Mouse (Mus musculus) lung, postnatal 0 days (tissue): ENCODE measurements around the gene Vill. TPM values are rescaled to one million over a fixed set of nuclear protein-coding genes. Genes with fewer than 3 reads are reported as not detected.

Experiments
- ATAC-seq: fragments of 200-750 bp; cut with Nextera tagmentation; 2 replicates; pipeline ENCODE4 v1.8.0; 2017; ENCODE audit warnings: moderate library complexity
- DNase-seq: peaks from one replicate; pipeline ENCODE4 v3.0.0-alpha.2; 2016; ENCODE audit warnings: low spot score
- H3K27ac ChIP-seq: fragments of 300-500 bp; sonication (generic); 2 replicates; pipeline ENCODE4 v1.5.1; 2014; ENCODE audit warnings: antibody characterized with exemption, mild to moderate bottlenecking, low read length, mixed read lengths
- H3K27me3 ChIP-seq: fragments of 300-500 bp; sonication (generic); replicated peaks from 2 replicates; pipeline ENCODE4 v1.6.1; 2014; ENCODE audit warnings: low read length, mixed read lengths; ENCODE audit not compliant: insufficient read depth
- H3K36me3 ChIP-seq: fragments of 300-500 bp; sonication (generic); 2 replicates; pipeline ENCODE4 v1.6.1; 2014; ENCODE audit warnings: low read length, mixed read lengths; ENCODE audit not compliant: insufficient read depth
- H3K4me1 ChIP-seq: fragments of 300-500 bp; sonication (generic); 2 replicates; pipeline ENCODE4 v1.6.1; 2014; ENCODE audit warnings: antibody characterized with exemption, low read depth, low read length, mixed read lengths; ENCODE audit not compliant: insufficient read depth
- H3K4me2 ChIP-seq: fragments of 300-500 bp; sonication (generic); replicated peaks from 2 replicates; pipeline ENCODE4 v1.6.1; 2014; ENCODE audit warnings: low read depth, mild to moderate bottlenecking, low read length, moderate library complexity, mixed read lengths
- H3K4me3 ChIP-seq: fragments of 300-500 bp; sonication (generic); 2 replicates; pipeline ENCODE4 v1.5.1; 2014; ENCODE audit warnings: low read depth, low read length
- H3K9ac ChIP-seq: fragments of 300-500 bp; sonication (generic); replicated peaks from 2 replicates; pipeline ENCODE4 v1.6.1; 2014; ENCODE audit warnings: low read depth, mild to moderate bottlenecking
- H3K9me3 ChIP-seq: fragments of 300-500 bp; sonication (generic); 2 replicates; pipeline ENCODE4 v1.6.1; 2016; ENCODE audit warnings: low read length, mixed read lengths
- CTCF ChIP-seq: IDR thresholded peaks from 2 replicates; pipeline ENCODE4 v1.5.1; 2016; ENCODE audit warnings: antibody characterized with exemption, mild to moderate bottlenecking
- EP300 ChIP-seq: IDR thresholded peaks from 2 replicates; pipeline ENCODE4 v1.6.1; 2016; ENCODE audit warnings: antibody characterized with exemption, mild to moderate bottlenecking, control low read depth
- WGBS: fragments of 180-500 bp; shearing (Covaris S2); extraction: QIAGEN DNeasy Blood & Tissue Kit; methylation state at CpG from one replicate; pipeline ENCODE4 v1.1.7; 2014; 5-methylcytosine and 5-hydroxymethylcytosine counted together
- polyA plus RNA-seq: library from polyadenylated mRNA; unstranded; fragments of >200 nt; fragmentation: Nextera tagmentation; extraction: Ambion mirVana; gene quantifications from 2 replicates; pipeline ENCODE4 v1.2.1, GENCODE M21; 2015

Vill gene
- polyA plus RNA-seq, 1 experiment from 2014 or later: 16.6 TPM

GRCm38 (mm10) chr9:119040101-119040775 lies 12.3 kb upstream of the Vill start:
- Histone ChIP-seq H3K4me1 (no peaks in the 10 kb centered on the region), H3K27ac (no peak overlapping the region), H3K9me3 (no peaks in the 10 kb centered on the region), H3K4me2 (no peak overlapping the region), H3K36me3 (peaks cover 18% of the 10 kb centered on the region; the same call in 1 of the 2 replicates), H3K27me3 (no peaks in the 10 kb centered on the region), H3K9ac (no peak overlapping the region), H3K4me3 (no peak overlapping the region)
- 85% methylated on average over 15 of the region's 15 CpGs for WGBS
- ATAC-seq: no peak
- no peak for TF ChIP-seq EP300
- no peak for TF ChIP-seq CTCF
- no peak for DNase-seq

DNA sequence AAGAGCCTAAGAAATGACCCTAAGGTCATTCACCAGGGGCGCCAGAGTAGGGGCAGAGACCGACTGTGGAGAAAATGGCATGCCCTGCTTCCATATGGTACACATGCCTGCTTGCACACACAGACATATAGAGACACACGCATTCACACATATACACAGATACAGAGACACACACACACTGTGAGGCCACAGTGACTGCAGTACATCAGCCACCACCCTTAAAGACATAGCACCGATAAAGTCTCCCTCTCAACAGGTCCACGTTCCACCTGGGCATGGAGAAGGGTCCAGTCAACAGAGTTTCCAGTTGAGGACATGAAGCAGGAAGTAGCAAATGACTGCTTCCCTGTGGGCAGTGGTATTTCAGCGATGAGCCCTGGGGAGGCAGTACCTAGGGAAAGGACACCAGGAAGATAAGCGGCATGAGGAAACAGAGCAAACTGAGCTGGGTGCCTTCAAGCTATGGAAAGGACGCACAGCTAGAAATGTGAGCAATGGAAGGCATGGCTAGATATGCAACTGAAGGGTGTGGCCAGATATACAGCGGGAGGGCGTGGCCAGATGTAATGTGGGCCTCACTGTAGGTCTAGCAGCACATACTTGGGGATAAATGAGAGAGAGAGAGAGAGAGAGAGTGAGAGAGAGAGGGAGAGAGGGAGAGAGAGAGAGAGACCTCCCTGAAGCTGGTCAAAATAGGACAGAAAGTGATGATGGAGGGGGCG lies 4.2 kb upstream of the Vill start:
- no peak overlapping the region for H3K4me3 ChIP-seq
- no peak overlapping the region for H3K9ac ChIP-seq
- no peaks in the 10 kb centered on the region for H3K27me3 ChIP-seq
- no peak overlapping the region for H3K4me2 ChIP-seq
- DNase-seq (no peak), ATAC-seq (no peak)
- H3K36me3 ChIP-seq: no peaks in the 10 kb centered on the region
- TF ChIP-seq EP300: no peak
- no peak for TF ChIP-seq CTCF
- H3K27ac ChIP-seq: no peak overlapping the region
- WGBS: 64% methylated on average over 11 of the region's 11 CpGs
- peaks cover 10% of the 10 kb centered on the region; the same call in 1 of the 2 replicates for H3K4me1 ChIP-seq
- no peaks in the 10 kb centered on the region for H3K9me3 ChIP-seq

GRCm38 (mm10) chr9:119051158-119051557 lies 1.4 kb upstream of the Vill start:
- Histone ChIP-seq H3K27me3 (no peaks in the 10 kb centered on the region), H3K9me3 (no peaks in the 10 kb centered on the region), H3K4me1 (peaks cover 13% of the 10 kb centered on the region; the same call in 1 of the 2 replicates), H3K4me2 (no peak overlapping the region), H3K36me3 (no peaks in the 10 kb centered on the region), H3K4me3 (no peak overlapping the region), H3K27ac (no peak overlapping the region), H3K9ac (no peak overlapping the region)
- 55% methylated on average over 2 of the region's 2 CpGs for WGBS
- DNase-seq (peak; percentile 75), ATAC-seq (peak; percentile 35)
- peak; percentile 67 for TF ChIP-seq CTCF
- no peak for TF ChIP-seq EP300

DNA sequence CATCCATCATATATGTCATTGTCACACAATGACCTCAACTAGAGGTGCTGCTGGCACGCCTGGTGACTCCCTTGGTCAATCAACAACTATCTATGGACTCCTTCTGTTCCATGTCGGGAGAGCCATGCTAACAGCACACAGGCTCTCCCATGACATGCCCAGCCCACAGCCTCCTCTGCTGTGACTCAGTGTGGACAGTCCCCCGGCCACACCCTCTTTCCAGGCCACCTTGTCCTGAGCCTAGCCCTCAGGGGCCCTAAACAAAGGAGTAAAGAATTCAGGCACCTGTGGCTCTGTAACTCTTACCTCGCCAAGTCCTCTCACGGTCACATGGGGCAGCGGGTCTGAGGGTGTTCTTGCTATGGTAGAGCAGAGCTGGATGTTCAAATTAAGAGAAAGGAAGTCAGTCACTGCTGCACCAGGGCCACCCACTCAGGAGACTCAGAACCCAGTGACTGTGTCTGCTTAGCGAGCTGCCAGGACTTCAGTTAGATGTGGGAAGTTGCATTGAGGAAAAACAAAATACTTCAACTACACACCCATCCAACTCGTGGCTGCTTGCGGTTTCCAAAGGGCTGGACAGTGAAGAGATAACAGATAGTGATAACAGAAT lies 1.5 kb downstream of the Vill start:
- H3K27me3 ChIP-seq: no peaks in the 10 kb centered on the region
- no peak overlapping the region for H3K4me3 ChIP-seq
- TF ChIP-seq EP300: peak; percentile 40
- no peak for TF ChIP-seq CTCF
- 58% methylated on average over 9 of the region's 9 CpGs for WGBS
- peak; percentile 69 for ATAC-seq
- DNase-seq: peak; percentile 75
- no peak overlapping the region for H3K9ac ChIP-seq
- H3K36me3 ChIP-seq: no peaks in the 10 kb centered on the region
- H3K4me1 ChIP-seq: peaks cover 13% of the 10 kb centered on the region; the same call in 1 of the 2 replicates
- H3K9me3 ChIP-seq: no peaks in the 10 kb centered on the region
- H3K27ac ChIP-seq: peak overlapping the region; percentile 32
- H3K4me2 ChIP-seq: peak overlapping the region; percentile 66

GRCm38 (mm10) chr9:119055336-119055735 lies 2.8 kb downstream of the Vill start:
- Histone ChIP-seq H3K27ac (no peak overlapping the region), H3K4me3 (no peak overlapping the region), H3K9ac (no peak overlapping the region), H3K4me1 (peaks cover 13% of the 10 kb centered on the region; the same call in 1 of the 2 replicates), H3K36me3 (no peaks in the 10 kb centered on the region), H3K4me2 (no peak overlapping the region), H3K27me3 (no peaks in the 10 kb centered on the region), H3K9me3 (no peaks in the 10 kb centered on the region)
- 72% methylated on average over 4 of the region's 4 CpGs for WGBS
- DNase-seq: no peak
- TF ChIP-seq EP300 (no peak), CTCF (no peak)
- no peak for ATAC-seq

DNA sequence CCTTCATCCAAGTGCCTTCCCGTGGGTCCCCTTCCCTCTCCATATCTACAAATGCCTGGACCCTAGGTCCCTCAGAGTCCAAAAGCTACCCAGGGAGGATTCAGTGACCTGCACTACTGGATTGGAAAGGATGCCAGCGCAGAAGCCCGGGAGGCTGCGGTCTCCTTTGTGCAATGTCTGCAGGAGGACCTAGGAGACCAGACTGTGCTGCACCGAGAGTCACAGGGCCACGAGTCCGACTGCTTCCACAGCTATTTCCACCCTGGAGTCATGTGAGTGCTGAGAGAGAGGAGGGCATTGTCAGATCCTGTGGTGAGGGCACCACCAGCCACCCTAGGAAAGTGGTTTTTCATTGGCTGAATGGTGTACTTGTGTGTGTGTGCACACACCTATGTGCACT lies 5.7 kb downstream of the Vill start:
- H3K9ac ChIP-seq: no peak overlapping the region
- no peak overlapping the region for H3K27ac ChIP-seq
- H3K4me3 ChIP-seq: no peak overlapping the region
- H3K9me3 ChIP-seq: no peaks in the 10 kb centered on the region
- no peaks in the 10 kb centered on the region for H3K36me3 ChIP-seq
- H3K27me3 ChIP-seq: no peaks in the 10 kb centered on the region
- no peak for ATAC-seq
- TF ChIP-seq CTCF (no peak), EP300 (no peak)
- H3K4me2 ChIP-seq: no peak overlapping the region
- H3K4me1 ChIP-seq: peaks cover 4% of the 10 kb centered on the region; the same call in 1 of the 2 replicates
- WGBS: 75% methylated on average over 7 of the region's 7 CpGs
- no peak for DNase-seq
